Mouse (Mus musculus): ENCODE results near the gene Phkb.

GRCm38 (mm10) chr8:86079433-86079832 lies 238.7 kb downstream of the Phkb start:
- TF ChIP-seq CTCF (IDR thresholded peaks at IDR 0.05; ENCODE audit: low read depth), result no peak
- TF ChIP-seq EP300 (IDR thresholded peaks at IDR 0.05; ENCODE audit: low read depth), result no peak
